Mouse (Mus musculus) A20 (cell line): Measurements from ENCODE around the gene Gckr.

Experiments used
- DNase-seq: peaks from one replicate; pipeline ENCODE4 v3.0.0-alpha.2; 2011; ENCODE audit warnings: low read depth, low spot score

The Gckr gene

GRCm38 (mm10) chr5:31297047-31297757 is at the start of gene Gckr:
TSS of gene Gckr (plus strand) at chr5:31297443.
- DNase-seq: no peak

GRCm38 (mm10) chr5:31250716-31251115 is 46.5 kb upstream of the Gckr start:
- no peak for DNase-seq

- no peak for DNase-seq
These were observed 45.6 kb upstream of the Gckr start, which contains the start of gene Krtcap3 for GRCm38 (mm10) chr5:31251541-31252101. TSS of gene Krtcap3 (plus strand) at chr5:31251691.

GRCm38 (mm10) chr5:31252151-31252550 is 45.1 kb upstream of the Gckr start:
- no peak for DNase-seq

- DNase-seq: no peak
These were observed 44.3 kb upstream of the Gckr start for GRCm38 (mm10) chr5:31252795-31253545.

- no peak for DNase-seq
These were observed 43.4 kb upstream of the Gckr start for GRCm38 (mm10) chr5:31253806-31254205.

- DNase-seq: no peak
These were observed 42.8 kb upstream of the Gckr start for GRCm38 (mm10) chr5:31254452-31254851.

- no peak for DNase-seq
These were observed 42.3 kb upstream of the Gckr start for GRCm38 (mm10) chr5:31254901-31255300.

GRCm38 (mm10) chr5:31255381-31255780 is 41.9 kb upstream of the Gckr start:
- DNase-seq: no peak

- no peak for DNase-seq
These were observed 41.3 kb upstream of the Gckr start for GRCm38 (mm10) chr5:31255971-31256370.

GRCm38 (mm10) chr5:31257616-31258015 is 39.6 kb upstream of the Gckr start:
- no peak for DNase-seq

GRCm38 (mm10) chr5:31266101-31266500 is 31.1 kb upstream of the Gckr start:
- no peak for DNase-seq

- no peak for DNase-seq
These were observed 29.6 kb upstream of the Gckr start for GRCm38 (mm10) chr5:31267686-31268085.

- no peak for DNase-seq
These were observed 24.2 kb upstream of the Gckr start for GRCm38 (mm10) chr5:31273018-31273417.

- no peak for DNase-seq
These were observed 17.8 kb upstream of the Gckr start for GRCm38 (mm10) chr5:31279245-31279988.

GRCm38 (mm10) chr5:31288225-31288624 is 9.0 kb upstream of the Gckr start:
- peak; percentile 60 for DNase-seq

- DNase-seq: peak; percentile 15
These were observed 8.6 kb upstream of the Gckr start for GRCm38 (mm10) chr5:31288655-31289054.

GRCm38 (mm10) chr5:31289626-31290230 is 7.5 kb upstream of the Gckr start:
- DNase-seq: peak; percentile 49

- DNase-seq: peak; percentile 99
These were observed 6.5 kb upstream of the Gckr start, which contains the start of gene Ift172 for GRCm38 (mm10) chr5:31290521-31291360. TSS of gene Ift172 (minus strand) at chr5:31291116.

- no peak for DNase-seq
These were observed 5.9 kb upstream of the Gckr start for GRCm38 (mm10) chr5:31291361-31291688.
